Mouse (Mus musculus) liver, embryonic 16.5 days (tissue): ENCODE measurements around the gene Wdr81. TPM values are rescaled to one million over a fixed set of nuclear protein-coding genes. Genes with fewer than 3 reads are reported as not detected.
"Not testable (repeated sequence)": the region's sequence is repeated elsewhere in the genome, so short reads cannot be mapped to it uniquely, and the experiment has no call there.

ENCODE experiments used
- ATAC-seq: fragments of 200-750 bp; cut with Nextera tagmentation; 2 replicates; pipeline ENCODE4 v1.8.0; 2017; ENCODE audit warnings: low read depth, mild to moderate bottlenecking, moderate number of reproducible peaks, moderate library complexity
- H3K27ac ChIP-seq: fragments of 300-500 bp; sonication (generic); 2 replicates; pipeline ENCODE4 v1.5.1; 2014; ENCODE audit warnings: mild to moderate bottlenecking, low read length
- H3K27me3 ChIP-seq: fragments of 300-500 bp; sonication (generic); 2 replicates; pipeline ENCODE4 v1.6.1; 2014; ENCODE audit warnings: low read depth, low read length, mixed read lengths; ENCODE audit not compliant: control insufficient read depth, insufficient read depth
- H3K36me3 ChIP-seq: fragments of 300-500 bp; sonication (generic); 2 replicates; pipeline ENCODE4 v1.6.1; 2014; ENCODE audit warnings: mild to moderate bottlenecking; ENCODE audit not compliant: control insufficient read depth, insufficient read depth
- H3K4me1 ChIP-seq: fragments of 300-500 bp; sonication (generic); 2 replicates; pipeline ENCODE4 v1.6.1; 2014; ENCODE audit warnings: low read depth, low read length, mixed read lengths; ENCODE audit not compliant: control insufficient read depth
- H3K4me2 ChIP-seq: fragments of 300-500 bp; sonication (generic); 2 replicates; pipeline ENCODE4 v1.6.1; 2014; ENCODE audit warnings: low read depth, low read length, mixed read lengths
- H3K4me3 ChIP-seq: fragments of 300-500 bp; sonication (generic); 2 replicates; pipeline ENCODE4 v1.5.1; 2014; ENCODE audit warnings: low read depth, mild to moderate bottlenecking, low read length
- H3K9ac ChIP-seq: fragments of 300-500 bp; sonication (generic); 2 replicates; pipeline ENCODE4 v1.6.1; 2014; ENCODE audit warnings: low read depth, low read length
- H3K9me3 ChIP-seq: fragments of 300-500 bp; sonication (generic); replicated peaks from 2 replicates; pipeline ENCODE4 v1.6.1; 2016; ENCODE audit warnings: low read length; ENCODE audit not compliant: control insufficient read depth
- WGBS: fragments of 180-500 bp; shearing (Covaris S2); extraction: QIAGEN DNeasy Blood & Tissue Kit; methylation state at CpG from one replicate; pipeline ENCODE4 v1.1.7; 2014; ENCODE audit not compliant: insufficient replicate concordance; 5-methylcytosine and 5-hydroxymethylcytosine counted together
- polyA plus RNA-seq: library from polyadenylated mRNA; unstranded; fragments of >200 nt; fragmentation: Nextera tagmentation; extraction: Ambion mirVana; gene quantifications from 2 replicates; pipeline ENCODE4 v1.2.1, GENCODE M21; 2015

Gene Wdr81
- polyA plus RNA-seq, 1 experiment from 2014 or later = 24.9 TPM

DNA sequence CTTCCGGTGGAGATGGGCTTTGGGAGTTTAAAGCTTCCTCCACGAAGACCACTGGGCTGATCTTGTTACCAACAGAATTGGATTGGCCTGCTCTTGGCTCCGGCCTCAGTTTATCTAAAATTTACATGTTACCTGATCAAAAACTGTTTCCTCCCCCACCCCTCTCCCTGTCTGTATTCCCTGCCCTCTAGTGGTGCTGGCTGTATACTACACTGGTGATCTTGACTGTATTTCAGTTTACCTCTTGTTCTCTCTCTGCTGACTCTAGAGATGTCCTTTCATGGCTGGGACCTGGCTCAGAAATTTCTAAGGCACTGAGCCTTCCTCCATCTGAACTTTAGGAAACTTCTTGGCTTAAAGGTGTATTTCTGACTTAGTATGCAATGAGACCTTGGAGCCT lies 3.7 kb upstream of the Wdr81 start:
- Histone ChIP-seq H3K27me3 (no peaks in the 10 kb centered on the region), H3K27ac (peak overlapping the region; percentile 98), H3K4me1 (peaks cover 67% of the 10 kb centered on the region), H3K36me3 (no peaks in the 10 kb centered on the region), H3K9me3 (no peaks in the 10 kb centered on the region), H3K4me2 (peak overlapping the region; percentile 33), H3K9ac (peak overlapping the region; percentile 37; the same call in 1 of the 2 replicates), H3K4me3 (no peak overlapping the region)
- ATAC-seq = no peak
- WGBS = 9% methylated on average over 3 of the region's 3 CpGs

DNA sequence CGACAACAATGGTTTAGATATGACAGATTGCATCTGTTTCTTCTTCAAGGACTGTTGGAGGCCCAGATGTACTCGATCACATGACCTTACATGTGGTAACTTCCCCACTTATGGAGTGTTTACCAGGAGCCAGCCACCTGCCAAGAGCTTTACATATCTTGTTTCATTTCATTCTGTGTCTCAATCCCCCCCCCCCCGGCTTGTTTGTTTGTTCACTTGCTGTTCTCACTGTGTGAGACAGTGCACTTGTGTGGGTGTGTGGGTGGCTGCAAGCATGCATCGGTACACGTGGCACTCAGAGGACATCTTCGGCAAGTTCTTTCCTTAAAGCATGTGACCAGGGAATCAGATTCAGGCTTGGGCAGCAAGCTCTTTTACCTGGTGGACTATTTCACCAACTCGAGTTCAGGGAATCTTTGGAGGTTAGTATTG lies 1.9 kb upstream of the Wdr81 start:
- Histone ChIP-seq H3K27ac (peak overlapping the region; percentile 20; the same call in 1 of the 2 replicates), H3K4me1 (peaks cover 75% of the 10 kb centered on the region)

DNA sequence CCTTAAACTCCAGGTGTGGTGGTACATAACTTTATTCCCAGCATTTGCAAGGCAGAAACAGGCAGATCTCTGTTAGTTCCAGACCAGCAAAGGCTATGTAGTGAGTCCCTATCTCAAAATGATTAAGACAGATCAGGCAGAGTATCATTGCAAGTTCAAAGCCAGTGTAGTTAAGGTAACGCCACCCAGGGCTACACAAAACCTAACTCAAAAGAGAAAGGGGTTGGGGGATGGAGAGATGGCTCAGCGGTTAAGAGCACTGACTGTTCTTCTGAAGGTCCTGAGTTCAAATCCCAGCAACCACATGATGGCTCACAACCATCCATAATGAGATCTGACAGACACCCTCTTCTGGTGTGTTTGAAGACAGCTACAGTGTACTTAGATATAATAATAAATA lies 1.5 kb upstream of the Wdr81 start:
- H3K4me1 ChIP-seq = peaks cover 80% of the 10 kb centered on the region
- 70% methylated on average over 2 of the region's 2 CpGs for WGBS
- not testable (repeated sequence) for H3K4me3 ChIP-seq, H3K27me3 ChIP-seq, H3K9me3 ChIP-seq, H3K9ac ChIP-seq, H3K27ac ChIP-seq, H3K4me2 ChIP-seq, ATAC-seq, H3K36me3 ChIP-seq

More for the DNA sequence above, 1.9 kb upstream of the Wdr81 start:
- H3K4me3 ChIP-seq = no peak overlapping the region
- H3K9ac ChIP-seq = no peak overlapping the region
- H3K36me3 ChIP-seq = peaks cover 5% of the 10 kb centered on the region; the same call in 1 of the 2 replicates
- no peak overlapping the region for H3K4me2 ChIP-seq
- no peaks in the 10 kb centered on the region for H3K9me3 ChIP-seq
- 64% methylated on average over 7 of the region's 7 CpGs for WGBS
- no peaks in the 10 kb centered on the region for H3K27me3 ChIP-seq
- ATAC-seq = no peak

DNA sequence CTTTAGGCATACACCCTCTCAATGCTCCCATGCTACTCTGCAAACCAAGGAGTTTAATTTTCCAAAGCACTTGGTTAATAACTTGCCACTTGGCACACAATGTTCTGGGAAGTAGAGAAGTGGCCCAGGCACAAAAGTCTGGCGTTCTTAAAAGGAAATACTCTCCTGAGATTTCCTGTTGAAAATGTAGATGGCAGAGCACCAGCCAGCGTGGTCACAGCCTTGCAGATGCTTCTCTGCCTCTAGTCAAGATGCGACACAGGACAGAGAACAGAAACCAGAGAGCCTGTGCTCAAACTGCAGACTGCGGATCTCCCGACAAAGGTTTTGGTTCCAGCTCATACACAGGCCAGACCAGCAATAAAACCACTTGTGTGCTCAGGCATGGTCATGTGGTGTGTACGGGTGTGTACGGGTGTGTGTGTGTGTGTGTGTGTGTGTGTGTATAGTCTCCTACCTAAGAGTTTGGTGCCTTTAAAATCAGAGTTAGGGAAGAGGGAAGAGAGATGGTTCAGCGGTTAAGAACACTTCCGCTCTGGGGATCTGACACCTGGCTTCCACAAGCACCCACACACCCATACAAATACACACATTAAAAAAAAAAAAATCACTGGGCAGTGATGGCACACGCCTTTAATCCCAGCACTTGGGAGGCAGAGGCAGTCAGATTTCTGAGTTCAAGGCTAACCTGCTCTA lies 672 bp upstream of the Wdr81 start:
- Histone ChIP-seq H3K36me3 (peaks cover 5% of the 10 kb centered on the region; the same call in 1 of the 2 replicates), H3K9me3 (no peaks in the 10 kb centered on the region), H3K4me1 (peaks cover 85% of the 10 kb centered on the region), H3K4me2 (peak overlapping the region; percentile 98), H3K9ac (no peak overlapping the region; the same call in 1 of the 2 replicates), H3K27me3 (no peaks in the 10 kb centered on the region), H3K4me3 (no peak overlapping the region), H3K27ac (peak overlapping the region; percentile 53)
- no peak for ATAC-seq
- 64% methylated on average over 10 of the region's 10 CpGs for WGBS

DNA sequence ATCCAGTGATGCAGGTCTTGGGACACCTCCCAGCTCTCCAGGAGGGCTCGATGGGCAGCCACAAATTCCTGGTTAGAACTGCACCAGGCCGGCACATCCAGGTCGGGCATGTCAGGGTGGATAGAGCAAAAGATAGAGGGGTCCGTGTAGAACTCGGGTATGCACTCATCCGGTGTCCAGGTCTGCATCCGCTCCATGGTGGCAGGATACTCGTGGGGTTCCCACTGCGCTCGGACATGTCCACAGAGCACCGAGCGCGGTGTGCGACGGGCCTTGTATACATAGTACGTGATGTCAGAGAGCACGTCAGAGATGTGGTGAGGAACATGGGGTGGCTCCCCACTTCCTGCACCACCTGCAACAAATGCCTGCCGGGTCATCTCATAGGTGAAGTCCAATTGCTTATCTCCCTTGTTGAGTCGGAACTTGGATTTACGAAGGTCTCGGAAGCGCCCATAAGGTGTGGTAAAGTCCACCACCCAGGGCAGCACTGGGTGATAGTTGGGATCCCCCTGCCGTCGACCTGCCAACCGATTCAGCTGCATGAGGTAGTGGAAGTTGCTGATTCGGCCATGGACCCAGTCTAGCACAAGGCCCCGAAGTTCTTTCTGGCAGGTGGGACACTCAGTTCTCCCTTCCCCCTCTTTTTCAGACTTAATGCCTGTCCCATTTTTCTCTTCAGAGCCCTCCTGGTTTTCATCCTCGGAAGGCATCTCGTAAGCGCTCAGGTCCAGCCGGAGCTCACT lies 1.5 kb downstream of the Wdr81 start:
- WGBS = 88% methylated on average over 31 of the region's 31 CpGs
- Histone ChIP-seq H3K36me3 (peaks cover 9% of the 10 kb centered on the region), H3K4me2 (peak overlapping the region; percentile 98), H3K27ac (no peak overlapping the region), H3K4me1 (peaks cover 82% of the 10 kb centered on the region), H3K4me3 (peak overlapping the region; percentile 74), H3K9me3 (no peaks in the 10 kb centered on the region), H3K27me3 (no peaks in the 10 kb centered on the region), H3K9ac (0 out of 2 replicates have a peak overlapping the region, but pooled peaks have one; percentile 83)
- ATAC-seq = no peak

DNA sequence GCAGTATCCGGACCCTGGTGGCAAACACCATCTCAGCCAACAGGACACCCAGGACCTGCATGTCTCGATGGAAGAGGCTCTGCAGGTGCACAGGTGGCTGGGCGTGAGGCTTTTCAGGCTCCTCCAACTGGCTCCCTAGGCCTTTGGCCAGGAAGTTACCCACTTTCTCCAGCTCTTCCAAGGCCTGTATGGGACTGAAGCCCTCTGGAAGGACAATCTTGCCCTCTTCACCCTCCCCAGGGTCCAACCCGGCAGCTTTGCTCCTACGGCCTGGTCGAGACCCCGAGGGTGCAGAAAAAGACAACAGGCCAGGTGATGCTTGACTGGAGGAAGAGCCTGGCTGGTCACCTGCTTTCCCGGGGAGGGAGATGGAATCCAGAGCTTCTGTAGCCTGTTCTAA lies 2.4 kb downstream of the Wdr81 start:
- H3K4me2 ChIP-seq = peak overlapping the region; percentile 80
- peaks cover 19% of the 10 kb centered on the region for H3K36me3 ChIP-seq
- H3K27me3 ChIP-seq = no peaks in the 10 kb centered on the region
- peak overlapping the region; percentile 8; the same call in 1 of the 2 replicates for H3K9ac ChIP-seq
- WGBS = 81% methylated on average over 8 of the region's 8 CpGs
- H3K27ac ChIP-seq = no peak overlapping the region
- H3K9me3 ChIP-seq = no peaks in the 10 kb centered on the region
- peaks cover 84% of the 10 kb centered on the region for H3K4me1 ChIP-seq
- no peak for ATAC-seq
- H3K4me3 ChIP-seq = no peak overlapping the region; the same call in 1 of the 2 replicates

DNA sequence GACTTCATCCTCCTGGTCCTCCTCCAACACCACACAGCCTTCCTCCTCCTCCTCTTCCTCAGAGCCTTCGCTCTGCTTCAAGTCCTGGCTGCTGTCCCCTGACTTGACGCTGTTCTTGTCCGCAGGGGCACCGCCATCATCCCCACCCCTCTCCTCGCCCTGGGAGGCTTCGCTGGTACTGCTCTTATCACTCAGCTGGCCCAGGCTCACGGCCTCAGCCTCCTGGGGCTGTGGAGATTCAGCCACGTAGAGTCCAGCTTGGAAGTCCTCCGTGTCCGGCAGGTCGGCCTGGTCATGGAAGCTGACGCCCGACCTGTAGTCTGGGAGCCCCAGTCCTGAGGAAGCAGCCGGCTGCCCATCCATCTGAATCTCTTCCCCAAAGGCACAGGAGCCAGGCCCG lies 3.6 kb downstream of the Wdr81 start:
- peak overlapping the region; percentile 70 for H3K9ac ChIP-seq
- H3K27me3 ChIP-seq = no peaks in the 10 kb centered on the region
- peak; percentile 53 for ATAC-seq
- H3K4me3 ChIP-seq = peak overlapping the region; percentile 59
- H3K27ac ChIP-seq = peak overlapping the region; percentile 93
- peaks cover 78% of the 10 kb centered on the region for H3K4me1 ChIP-seq
- H3K9me3 ChIP-seq = no peaks in the 10 kb centered on the region
- WGBS = 47% methylated on average over 15 of the region's 15 CpGs
- peaks cover 30% of the 10 kb centered on the region for H3K36me3 ChIP-seq
- H3K4me2 ChIP-seq = peak overlapping the region; percentile 80

DNA sequence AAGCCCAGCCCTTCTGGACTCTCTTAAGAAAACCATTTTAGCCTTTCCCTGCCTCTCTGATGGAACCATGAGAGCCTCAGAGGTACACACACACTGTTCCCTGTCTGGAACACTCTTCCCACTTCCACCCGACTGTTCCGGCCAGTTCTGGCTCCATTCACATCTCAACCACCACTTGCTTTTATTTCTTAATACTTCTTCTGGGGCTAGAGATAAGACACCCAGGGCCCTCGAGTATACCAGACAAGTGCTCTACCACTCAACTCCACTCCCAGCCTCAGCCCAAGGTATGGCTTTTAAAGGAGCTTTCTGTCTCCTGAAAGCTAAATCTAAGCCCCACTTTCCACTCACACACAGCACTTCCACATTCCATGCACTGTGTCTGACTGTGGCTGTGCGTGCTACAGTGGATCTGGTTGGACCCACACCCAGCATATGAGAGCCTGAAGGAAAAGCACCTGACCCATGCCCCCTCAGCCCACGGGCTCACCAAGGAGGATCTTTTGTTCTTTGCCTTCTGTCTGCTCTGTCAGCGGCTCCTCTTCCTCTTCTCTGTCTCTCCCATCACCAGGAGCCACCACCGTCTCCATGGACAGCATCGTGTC lies 4.1 kb downstream of the Wdr81 start:
- Histone ChIP-seq H3K4me3 (peak overlapping the region; percentile 59), H3K27me3 (no peaks in the 10 kb centered on the region), H3K27ac (peak overlapping the region; percentile 93), H3K36me3 (peaks cover 35% of the 10 kb centered on the region), H3K9me3 (no peaks in the 10 kb centered on the region), H3K4me2 (peak overlapping the region; percentile 80), H3K9ac (peak overlapping the region; percentile 70), H3K4me1 (peaks cover 77% of the 10 kb centered on the region)
- ATAC-seq = peak; percentile 71
- 33% methylated on average over 8 of the region's 8 CpGs for WGBS
